Mouse (Mus musculus) brown adipose tissue, adult 24 weeks (tissue): Measurements from ENCODE around the gene Hspa1b. TPM values are rescaled to one million over a fixed set of nuclear protein-coding genes. Genes with fewer than 3 reads are reported as not detected.
"Not testable (repeated sequence)": the region's sequence is repeated elsewhere in the genome, so short reads cannot be mapped to it uniquely, and the experiment has no call there.

Experiments
- H3K27ac ChIP-seq: fragments of 200-500 bp; replicated peaks from 2 replicates; pipeline ENCODE4 v1.5.1; 2012; ENCODE audit warnings: low read depth, mild to moderate bottlenecking, low read length
- H3K4me1 ChIP-seq: fragments of 200-500 bp; 2 replicates; pipeline ENCODE4 v1.6.1; 2012; ENCODE audit warnings: low read length, mixed read lengths; ENCODE audit not compliant: control insufficient read depth, insufficient read depth, insufficient read length
- H3K4me3 ChIP-seq: fragments of 200-500 bp; 2 replicates; pipeline ENCODE4 v1.5.1; 2012; ENCODE audit warnings: low read depth, mild to moderate bottlenecking, low read length, moderate library complexity; ENCODE audit not compliant: insufficient read depth
- polyA plus RNA-seq: library from polyadenylated mRNA; stranded (reverse); fragments of >200 nt; gene quantifications from 2 replicates; pipeline ENCODE4 v1.2.4, GENCODE M21; 2012; ENCODE audit not compliant: missing spikeins, insufficient read depth, insufficient read length

The Hspa1b gene
- polyA plus RNA-seq, 1 experiment = 5.2 TPM

- not testable (repeated sequence) for H3K4me1 ChIP-seq, H3K4me3 ChIP-seq
These were observed 10.8 kb upstream of the Hspa1b start, which contains the start of gene Gm20481 for GRCm38 (mm10) chr17:34969822-34970221. TSS of gene Gm20481 (plus strand) at chr17:34969912.

GRCm38 (mm10) chr17:34965627-34966026 lies 6.6 kb upstream of the Hspa1b start:
- H3K4me1 ChIP-seq = no peaks in the 10 kb centered on the region
- no peak overlapping the region for H3K27ac ChIP-seq
- H3K4me3 ChIP-seq = no peak overlapping the region

More at GRCm38 (mm10) chr17:34969822-34970221, 10.8 kb upstream of the Hspa1b start, which contains the start of gene Gm20481:
- not testable (repeated sequence) for H3K27ac ChIP-seq

GRCm38 (mm10) chr17:34964640-34965049 lies 5.6 kb upstream of the Hspa1b start:
- H3K27ac ChIP-seq = no peak overlapping the region
- H3K4me1 ChIP-seq = no peaks in the 10 kb centered on the region
- no peak overlapping the region for H3K4me3 ChIP-seq

DNA sequence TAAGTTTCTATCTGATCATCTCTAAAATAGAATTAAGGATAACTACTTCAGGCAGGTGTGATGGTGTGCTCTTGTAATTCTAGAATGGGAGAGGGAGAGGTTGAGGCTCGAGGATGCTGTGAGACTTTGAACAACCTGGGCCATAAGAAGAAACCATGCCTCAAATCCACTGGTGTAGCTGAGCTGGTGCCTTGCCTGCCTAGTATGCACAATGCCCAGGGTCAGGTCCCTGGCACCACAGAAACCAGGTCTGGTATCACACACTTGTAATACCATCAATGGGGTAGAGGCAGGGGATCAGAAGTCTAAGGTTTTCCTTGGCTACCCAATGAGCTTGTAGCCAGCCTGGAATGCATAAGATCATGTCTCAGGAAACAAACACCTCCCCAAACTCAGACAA lies 3.8 kb upstream of the Hspa1b start:
- H3K4me1 ChIP-seq = no peaks in the 10 kb centered on the region
- no peak overlapping the region for H3K27ac ChIP-seq
- H3K4me3 ChIP-seq = no peak overlapping the region

DNA sequence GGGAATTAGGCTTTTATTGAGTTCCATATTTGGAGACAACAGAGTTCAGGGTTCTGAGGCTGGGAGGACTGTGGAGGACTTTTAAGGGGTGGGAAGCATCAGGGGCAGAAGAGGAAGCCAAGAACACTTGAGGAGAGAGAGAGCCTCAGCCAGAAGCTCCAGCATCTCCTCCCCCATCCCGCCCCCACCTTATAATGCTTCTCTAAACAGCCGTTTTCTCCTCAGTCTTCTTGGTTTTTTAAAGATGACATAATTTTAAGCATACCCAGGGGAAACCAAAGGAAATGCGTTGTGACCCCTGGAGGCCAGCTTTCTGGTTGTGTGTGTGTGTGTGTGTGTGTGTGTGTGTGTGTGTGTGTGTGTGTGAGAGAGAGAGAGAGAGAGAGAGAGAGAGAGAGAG lies 3.1 kb upstream of the Hspa1b start:
- no peak overlapping the region for H3K4me3 ChIP-seq
- H3K4me1 ChIP-seq = no peaks in the 10 kb centered on the region; the same call in 1 of the 2 replicates
- peak overlapping the region; percentile 68 for H3K27ac ChIP-seq

GRCm38 (mm10) chr17:34960702-34961493 lies 1.9 kb upstream of the Hspa1b start:
- Histone ChIP-seq H3K27ac (peak overlapping the region; percentile 54), H3K4me1 (no peaks in the 10 kb centered on the region; the same call in 1 of the 2 replicates), H3K4me3 (no peak overlapping the region)

- Histone ChIP-seq H3K4me3 (peak overlapping the region; percentile 98), H3K27ac (peak overlapping the region; percentile 100), H3K4me1 (no peaks in the 10 kb centered on the region; the same call in 1 of the 2 replicates)
These were observed 960 bp upstream of the Hspa1b start for GRCm38 (mm10) chr17:34959881-34960515.

DNA sequence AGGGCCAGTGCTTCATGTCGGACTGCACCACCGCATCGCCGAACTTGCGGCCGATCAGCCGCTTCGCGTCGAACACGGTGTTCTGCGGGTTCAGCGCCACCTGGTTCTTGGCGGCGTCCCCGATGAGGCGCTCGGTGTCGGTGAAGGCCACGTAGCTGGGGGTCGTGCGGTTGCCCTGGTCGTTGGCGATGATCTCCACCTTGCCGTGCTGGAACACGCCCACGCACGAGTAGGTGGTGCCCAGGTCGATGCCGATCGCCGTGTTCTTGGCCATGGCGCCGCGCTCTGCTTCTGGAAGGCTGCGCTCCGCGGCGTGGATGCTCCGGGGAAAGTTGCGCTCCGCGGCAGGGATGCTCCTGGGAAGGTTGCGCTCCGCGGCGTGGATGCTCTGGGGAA lies 306 bp downstream of the Hspa1b start:
- not testable (repeated sequence) for H3K4me1 ChIP-seq, H3K27ac ChIP-seq
- peak overlapping the region; percentile 61 for H3K4me3 ChIP-seq

DNA sequence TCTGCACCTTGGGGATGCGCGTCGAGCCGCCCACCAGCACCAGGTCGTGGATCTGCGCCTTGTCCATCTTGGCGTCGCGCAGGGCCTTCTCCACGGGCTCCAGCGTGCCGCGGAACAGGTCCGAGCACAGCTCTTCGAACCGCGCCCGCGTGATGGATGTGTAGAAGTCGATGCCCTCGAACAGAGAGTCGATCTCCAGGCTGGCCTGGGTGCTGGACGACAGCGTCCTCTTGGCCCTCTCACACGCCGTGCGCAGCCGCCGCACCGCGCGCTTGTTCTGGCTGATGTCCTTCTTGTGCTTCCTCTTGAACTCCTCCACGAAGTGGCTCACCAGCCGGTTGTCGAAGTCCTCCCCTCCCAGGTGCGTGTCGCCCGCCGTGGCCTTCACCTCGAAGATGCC lies 1.1 kb downstream of the Hspa1b start:
- H3K4me1 ChIP-seq, H3K27ac ChIP-seq, H3K4me3 ChIP-seq: not testable (repeated sequence)

DNA sequence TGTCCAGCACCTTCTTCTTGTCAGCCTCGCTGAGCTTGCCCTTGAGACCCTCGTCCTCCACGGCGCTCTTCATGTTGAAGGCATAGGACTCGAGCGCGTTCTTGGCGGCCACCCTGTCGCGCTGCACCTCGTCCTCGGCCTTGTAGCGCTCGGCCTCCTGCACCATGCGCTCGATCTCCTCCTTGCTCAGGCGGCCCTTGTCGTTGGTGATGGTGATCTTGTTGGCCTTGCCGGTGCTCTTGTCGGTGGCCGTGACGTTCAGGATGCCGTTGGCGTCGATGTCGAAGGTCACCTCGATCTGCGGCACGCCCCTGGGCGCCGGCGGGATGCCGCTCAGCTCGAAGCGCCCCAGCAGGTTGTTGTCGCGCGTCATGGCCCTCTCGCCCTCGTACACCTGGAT lies 1.7 kb downstream of the Hspa1b start:
- H3K4me3 ChIP-seq = peak overlapping the region; percentile 27; the same call in 1 of the 2 replicates
- not testable (repeated sequence) for H3K4me1 ChIP-seq, H3K27ac ChIP-seq

DNA sequence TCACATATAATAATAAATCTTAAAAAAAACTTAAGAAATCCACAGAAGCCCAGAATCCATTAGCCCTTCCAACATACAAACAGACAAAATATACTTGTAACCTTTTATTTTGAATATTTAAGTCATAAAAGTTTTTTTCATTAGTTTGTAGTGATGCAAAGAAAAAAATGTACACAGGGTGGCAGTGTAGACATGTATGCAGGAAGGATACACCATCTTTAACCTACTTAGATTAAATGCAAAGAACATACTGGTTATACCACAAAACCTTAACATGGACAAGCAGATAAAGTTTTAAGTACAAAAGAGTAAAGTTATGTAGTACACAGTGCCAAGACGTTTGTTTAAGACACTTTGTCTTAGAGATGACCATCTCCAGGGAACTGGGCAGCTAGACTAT lies 2.7 kb downstream of the Hspa1b start:
- H3K4me3 ChIP-seq = no peak overlapping the region
- H3K27ac ChIP-seq = no peak overlapping the region
- no peaks in the 10 kb centered on the region; the same call in 1 of the 2 replicates for H3K4me1 ChIP-seq

- no peaks in the 10 kb centered on the region; the same call in 1 of the 2 replicates for H3K4me1 ChIP-seq
- H3K27ac ChIP-seq = no peak overlapping the region
- no peak overlapping the region for H3K4me3 ChIP-seq
These were observed 3.2 kb downstream of the Hspa1b start for GRCm38 (mm10) chr17:34955884-34956283.

GRCm38 (mm10) chr17:34954831-34955230 lies 4.2 kb downstream of the Hspa1b start:
- Histone ChIP-seq H3K4me1 (no peaks in the 10 kb centered on the region; the same call in 1 of the 2 replicates), H3K27ac (no peak overlapping the region), H3K4me3 (no peak overlapping the region)

- no peak overlapping the region for H3K4me3 ChIP-seq
- H3K27ac ChIP-seq = no peak overlapping the region
- H3K4me1 ChIP-seq = no peaks in the 10 kb centered on the region; the same call in 1 of the 2 replicates
These were observed 5.1 kb downstream of the Hspa1b start for GRCm38 (mm10) chr17:34953904-34954303.

DNA sequence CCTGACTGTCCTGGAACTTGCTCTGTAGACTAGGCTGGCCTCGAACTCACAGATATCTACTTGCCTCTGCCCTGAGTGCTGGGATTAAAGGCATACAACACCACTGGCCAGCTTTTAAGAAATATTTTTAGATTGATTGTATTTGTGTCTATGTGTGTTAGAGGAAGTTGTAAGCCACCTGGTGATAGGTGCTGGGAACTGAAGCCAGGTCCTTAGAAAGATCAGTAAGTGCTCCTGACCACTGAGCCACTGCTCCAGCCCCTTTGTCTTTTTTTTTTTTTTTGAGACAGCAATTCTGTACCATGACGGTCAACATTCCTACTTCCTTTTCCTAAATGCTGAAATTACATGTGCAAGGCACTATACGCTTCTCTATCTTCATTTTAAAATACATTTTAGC lies 5.8 kb downstream of the Hspa1b start:
- Histone ChIP-seq H3K4me3 (no peak overlapping the region), H3K27ac (no peak overlapping the region), H3K4me1 (no peaks in the 10 kb centered on the region; the same call in 1 of the 2 replicates)
